Mouse (Mus musculus) kidney, adult 2 months (tissue): ENCODE results near the gene Glrp1.

ENCODE experiments used
- CTCF ChIP-seq: fragments of 200-500 bp; conservative IDR thresholded peaks from 2 replicates; pipeline ENCODE4 v1.5.1; 2011; ENCODE audit warnings: low read depth, mild to moderate bottlenecking, control low read depth, low read length, moderate library complexity, mixed read lengths; ENCODE audit not compliant: insufficient read depth, insufficient read length
- POLR2A ChIP-seq: fragments of 200-500 bp; IDR thresholded peaks from one replicate; pipeline ENCODE4 v1.6.1; 2011; ENCODE audit warnings: low read depth, low read length, control low read depth

GRCm38 (mm10) chr1:88492415-88492814 lies 17.5 kb downstream of the Glrp1 start:
- TF ChIP-seq POLR2A (no peak), CTCF (no peak)
